Comparison of ENCODE assay signal across 15 mouse cellular contexts in the genomic region with DNA sequence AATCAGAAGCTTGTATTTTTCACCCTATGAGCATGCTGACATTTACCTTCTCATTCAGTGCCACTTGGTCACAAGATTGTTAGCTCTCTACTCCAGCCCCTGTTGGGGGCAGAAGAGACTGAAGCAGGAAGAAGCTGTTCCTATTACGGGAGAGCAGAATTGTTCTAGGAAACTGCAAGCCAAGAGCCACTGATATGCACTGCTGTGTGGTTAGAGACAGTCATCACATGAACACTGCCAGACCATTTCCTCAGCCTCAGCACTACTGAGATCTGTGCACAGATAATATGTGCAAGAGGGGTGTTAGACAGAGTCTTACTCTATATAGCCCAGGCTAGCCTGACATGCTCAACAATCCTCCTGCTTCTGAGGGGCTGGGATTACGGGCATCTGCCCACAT.
"Had no signal": no experiment of that assay in that cellular context is flagged by ENCODE, and none has a peak within 500 bp of the region (broad histone marks: within the 10 kb centered on the region; RNA-seq: fewer than 3 reads in every experiment).

No protein-coding gene starts in this region.

- H3K9ac ChIP-seq: kidney, embryonic 15.5 days; liver, embryonic 13.5 days; lung, embryonic 14.5 days had no signal

- H3K9me3 ChIP-seq: kidney, embryonic 15.5 days; liver, embryonic 13.5 days had no signal

- H3K4me1 ChIP-seq: kidney, embryonic 15.5 days had no signal

- H3K27me3 ChIP-seq: kidney, embryonic 15.5 days; liver, embryonic 13.5 days had no signal

- H3K4me3 ChIP-seq: kidney, embryonic 15.5 days; left cerebral cortex, adult 2 months; liver, embryonic 13.5 days had no signal

- ATAC-seq: inflammation-experienced regulatory T-cells, adult 6 months had no signal

- H3K27ac ChIP-seq: kidney, embryonic 15.5 days; left cerebral cortex, adult 2 months; liver, embryonic 13.5 days had no signal

- H3K36me3 ChIP-seq: liver, embryonic 13.5 days had no signal

- DNase-seq: kidney, adult 11 months; kidney, adult 8-10 months; kidney, postnatal 10 days; kidney, postnatal 36 days; layer of hippocampus, postnatal 36 days; liver, embryonic 13.5 days; lung, embryonic 14.5 days; lung, postnatal 14 days; lung, postnatal 4 days; midbrain, embryonic 14.5 days; thymus, postnatal 25 days had no signal

- H3K4me2 ChIP-seq: kidney, embryonic 15.5 days; liver, embryonic 13.5 days; lung, embryonic 14.5 days; midbrain, embryonic 11.5 days had no signal
